Mouse (Mus musculus) adrenal gland, postnatal 36 days (tissue): ENCODE data around the gene Hes5. TPM values are rescaled to one million over a fixed set of nuclear protein-coding genes. Genes with fewer than 3 reads are reported as not detected.

ENCODE experiments used
- DNase-seq, 2 experiments: peaks; one replicate each; pipeline ENCODE4 v3.0.0; 2021; ENCODE audit warnings: mixed read lengths in 1 of 2
- total RNA-seq, 2 experiments: library from RNA; stranded (reverse); gene quantifications; 2 replicates each; pipeline ENCODE4 v1.2.3; 2021

Hes5 gene
- total RNA-seq, 2 experiments from 2014 or later: not detected

DNA sequence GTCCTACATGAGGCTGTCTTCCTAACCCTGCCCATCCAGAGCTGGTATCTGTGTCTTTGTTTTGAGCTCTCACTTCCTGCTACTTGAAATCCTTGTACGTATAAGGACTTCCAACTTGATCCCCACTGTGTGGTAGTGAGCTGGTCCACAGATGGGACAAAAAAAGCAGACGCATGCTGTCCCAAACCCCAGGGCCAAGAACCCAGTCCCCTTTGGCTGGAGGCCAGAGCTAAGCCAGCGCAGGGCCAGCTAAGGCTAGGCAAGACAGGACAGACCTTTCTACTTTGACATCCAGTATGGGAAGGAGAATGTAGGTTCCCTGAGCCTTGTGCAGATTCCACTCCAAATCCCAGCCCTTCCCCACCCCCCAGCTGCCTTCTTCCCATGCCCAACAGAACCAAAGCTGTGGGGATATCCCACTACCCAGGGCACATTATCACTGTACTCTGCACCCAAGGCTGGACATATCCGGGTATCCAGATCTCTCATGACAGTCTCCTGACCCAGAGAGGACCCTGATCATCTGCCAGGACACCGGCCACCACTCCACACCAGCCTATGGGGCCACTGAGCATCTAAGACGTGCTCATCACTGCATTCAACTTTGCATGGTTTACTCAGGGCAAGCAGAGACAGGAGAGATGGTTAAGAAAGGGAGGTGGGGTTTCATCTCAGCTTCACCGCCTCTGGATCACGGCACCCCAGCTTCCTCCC, 50.7 kb downstream of the Hes5 start:
- DNase-seq: no peak

Other genes starting within 250 kb of the Hes5 start
- under 1 TPM in 1 of 2 experiments, not detected in 1; 0.16 TPM for gene Ttc34, start 123.5 kb upstream of the Hes5 start, total RNA-seq
- gene Mmel1, start 91.3 kb upstream of the Hes5 start, total RNA-seq: 1 to 10 TPM in 1 of 2 experiments, under 1 TPM in 1; 0.26 to 4.1 TPM
- 100 to 1,000 TPM in 1 of 2 experiments, 10 to 100 TPM in 1; 42.9 to 150 TPM for gene Fam213b, start 61.8 kb upstream of the Hes5 start, total RNA-seq
- gene Tnfrsf14, start 32.4 kb upstream of the Hes5 start, total RNA-seq: 1 to 10 TPM; 6.7 to 7.2 TPM
- 10 to 100 TPM; 24.1 to 35.9 TPM for gene Pank4, start 3.2 kb downstream of the Hes5 start, total RNA-seq
- under 1 TPM; 0.30 to 0.43 TPM for gene Plch2, start 95.9 kb downstream of the Hes5 start, total RNA-seq
- 10 to 100 TPM; 20.6 to 24.2 TPM for gene Pex10, start 106.1 kb downstream of the Hes5 start, total RNA-seq
- gene Rer1, start 125.5 kb downstream of the Hes5 start, total RNA-seq: 100 to 1,000 TPM; 106 to 114 TPM
- gene Morn1, start 125.7 kb downstream of the Hes5 start, total RNA-seq: 1 to 10 TPM; 7.7 to 7.9 TPM